Mouse (Mus musculus) liver, embryonic 14.5 days (tissue): ENCODE measurements around the gene Lao1. TPM values are rescaled to one million over a fixed set of nuclear protein-coding genes. Genes with fewer than 3 reads are reported as not detected.
A peak's percentile ranks its signal among the peaks of the same experiment; 100 is the strongest.

Experiments used
- ATAC-seq: fragments of 200-750 bp; cut with Nextera tagmentation; 2 replicates; pipeline ENCODE4 v1.8.0; 2017; ENCODE audit warnings: moderate number of reproducible peaks, mild to moderate bottlenecking, moderate library complexity; ENCODE audit not compliant: insufficient read depth
- DNase-seq, 3 experiments: peaks; one replicate each; pipeline ENCODE4 v3.0.0-alpha.2; 2012 to 2013; ENCODE audit warnings: low read depth in 3 of 3, low spot score in 3 of 3
- H3K27ac ChIP-seq: fragments of 300-500 bp; sonication (generic); 2 replicates; pipeline ENCODE4 v1.5.1; 2014; ENCODE audit warnings: moderate library complexity, mild to moderate bottlenecking, control low read depth, inconsistent platforms
- H3K27me3 ChIP-seq: fragments of 300-500 bp; sonication (generic); 2 replicates; pipeline ENCODE4 v1.6.1; 2014; ENCODE audit warnings: mild to moderate bottlenecking, low read length, moderate library complexity; ENCODE audit not compliant: control insufficient read depth, insufficient read depth
- H3K36me3 ChIP-seq: fragments of 300-500 bp; sonication (generic); replicated peaks from 2 replicates; pipeline ENCODE4 v1.6.1; 2014; ENCODE audit warnings: low read depth; ENCODE audit not compliant: control insufficient read depth, insufficient read depth
- H3K4me1 ChIP-seq, 2 experiments: fragments of 200-500 bp in 1 of 2; fragments of 300-500 bp in 1 of 2; sonication (generic) in 1 of 2; replicated peaks; 2 replicates each; pipeline ENCODE4 v1.6.1; 2012 to 2014; ENCODE audit warnings: antibody characterized with exemption in 1 of 2, inconsistent platforms in 1 of 2, low read length in 1 of 2; ENCODE audit not compliant: control insufficient read depth in 2 of 2, insufficient read depth in 2 of 2
- H3K4me2 ChIP-seq: fragments of 300-500 bp; sonication (generic); 2 replicates; pipeline ENCODE4 v1.6.1; 2014; ENCODE audit warnings: low read depth, mild to moderate bottlenecking, control low read depth, moderate library complexity
- H3K4me3 ChIP-seq, 2 experiments: fragments of 200-500 bp in 1 of 2; fragments of 300-500 bp in 1 of 2; sonication (generic) in 1 of 2; 2 replicates each; pipeline ENCODE4 v1.5.1; 2012 to 2014; ENCODE audit warnings: low read depth in 2 of 2, low read length in 2 of 2, mild to moderate bottlenecking in 2 of 2, control low read depth in 1 of 2, inconsistent platforms in 1 of 2, moderate library complexity in 1 of 2; ENCODE audit not compliant: insufficient read depth in 1 of 2
- H3K9ac ChIP-seq: fragments of 300-500 bp; sonication (generic); replicated peaks from 2 replicates; pipeline ENCODE4 v1.6.1; 2014; ENCODE audit warnings: mild to moderate bottlenecking, control low read depth, moderate library complexity
- H3K9me3 ChIP-seq: fragments of 300-500 bp; sonication (generic); 2 replicates; pipeline ENCODE4 v1.6.1; 2016; ENCODE audit warnings: low read length, mixed read lengths; ENCODE audit not compliant: control insufficient read depth
- CTCF ChIP-seq: IDR thresholded peaks from 2 replicates; pipeline ENCODE4 v1.5.1; 2016; ENCODE audit warnings: antibody characterized with exemption, low read depth, control low read depth
- EP300 ChIP-seq: IDR thresholded peaks from 2 replicates; pipeline ENCODE4 v1.6.1; 2016; ENCODE audit warnings: antibody characterized with exemption, low read depth
- WGBS: fragments of 180-500 bp; shearing (Covaris S2); extraction: QIAGEN DNeasy Blood & Tissue Kit; methylation state at CpG from one replicate; pipeline ENCODE4 v1.1.7; 2014; ENCODE audit not compliant: insufficient replicate concordance; 5-methylcytosine and 5-hydroxymethylcytosine counted together
- polyA plus RNA-seq, 2 experiments: library from polyadenylated mRNA; depleted of rRNA in 1 of 2; stranded (reverse) in 1 of 2; unstranded in 1 of 2; fragments of >200 nt; fragmentation: Nextera tagmentation in 1 of 2; extraction: Ambion mirVana in 1 of 2; gene quantifications; 2 replicates each; pipeline versions ENCODE4 v1.2.1 to v1.2.3; 2012 to 2014

Gene Lao1
- polyA plus RNA-seq, 2 experiments: not detected

GRCm38 (mm10) chr4:119004178-119004577, 42.8 kb downstream of the Lao1 start:
- peaks cover 19 to 28% of the 10 kb centered on the region in 2 experiments for H3K4me1 ChIP-seq
- ATAC-seq (no peak), DNase-seq (peak in 1 of 3 experiments; percentile 44)
- no peak overlapping the region for H3K4me2 ChIP-seq
- H3K36me3 ChIP-seq: no peaks in the 10 kb centered on the region
- no peak for TF ChIP-seq EP300
- peak; percentile 83 for TF ChIP-seq CTCF
- WGBS: 63% methylated on average over 3 of the region's 3 CpGs
- no peaks in the 10 kb centered on the region for H3K9me3 ChIP-seq
- no peak overlapping the region for H3K9ac ChIP-seq
- no peak overlapping the region for H3K4me3 ChIP-seq
- 0 out of 2 replicates have a peak, but pooled peaks cover 2% of the 10 kb centered on the region for H3K27me3 ChIP-seq
- no peak overlapping the region for H3K27ac ChIP-seq

- H3K4me1 ChIP-seq: peaks cover 19 to 31% of the 10 kb centered on the region in 2 experiments
- no peak overlapping the region for H3K4me3 ChIP-seq
- no peak overlapping the region; the same call in 1 of the 2 replicates for H3K9ac ChIP-seq
- 41% methylated on average over 7 of the region's 7 CpGs for WGBS
- 0 out of 2 replicates have a peak, but pooled peaks cover 2% of the 10 kb centered on the region for H3K27me3 ChIP-seq
- no peaks in the 10 kb centered on the region for H3K9me3 ChIP-seq
- H3K36me3 ChIP-seq: no peaks in the 10 kb centered on the region
- H3K27ac ChIP-seq: no peak overlapping the region; the same call in 1 of the 2 replicates
- peak; percentile 68 to 71 (median 68) for DNase-seq
- no peak overlapping the region for H3K4me2 ChIP-seq
- TF ChIP-seq CTCF (peak; percentile 97), EP300 (peak; percentile 75)
- peak; percentile 72 for ATAC-seq
Observed at GRCm38 (mm10) chr4:119004613-119005339, 43.4 kb downstream of the Lao1 start.

DNA sequence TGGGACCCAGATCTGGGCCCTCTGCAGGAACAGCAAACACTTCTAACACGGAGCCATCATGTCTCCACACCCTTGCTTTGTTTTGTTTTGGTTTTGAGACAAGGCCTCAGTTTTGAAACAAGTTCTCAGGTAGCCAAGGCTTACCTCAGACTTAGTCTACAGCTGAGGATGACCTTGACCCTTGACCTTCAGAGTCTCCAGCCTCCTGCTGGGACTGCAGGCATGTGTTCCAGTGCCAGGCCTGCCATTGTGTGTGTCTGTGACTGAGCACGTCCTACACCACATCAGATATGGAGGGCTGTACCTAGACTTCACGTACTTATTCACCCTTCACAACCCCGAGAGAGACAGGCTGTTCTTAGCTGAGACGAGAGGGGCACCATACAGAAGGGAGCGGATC, 46.2 kb downstream of the Lao1 start:
- no peaks in the 10 kb centered on the region for H3K9me3 ChIP-seq
- H3K4me1 ChIP-seq: peaks cover 19 to 29% of the 10 kb centered on the region in 2 experiments
- H3K9ac ChIP-seq: no peak overlapping the region
- DNase-seq: no peak
- ATAC-seq: no peak
- H3K36me3 ChIP-seq: no peaks in the 10 kb centered on the region
- H3K27me3 ChIP-seq: peaks cover 3% of the 10 kb centered on the region; the same call in 1 of the 2 replicates
- 70% methylated on average over 6 of the region's 6 CpGs for WGBS
- no peak overlapping the region for H3K4me2 ChIP-seq
- H3K4me3 ChIP-seq: no peak overlapping the region
- TF ChIP-seq EP300 (no peak), CTCF (no peak)
- H3K27ac ChIP-seq: no peak overlapping the region

DNA sequence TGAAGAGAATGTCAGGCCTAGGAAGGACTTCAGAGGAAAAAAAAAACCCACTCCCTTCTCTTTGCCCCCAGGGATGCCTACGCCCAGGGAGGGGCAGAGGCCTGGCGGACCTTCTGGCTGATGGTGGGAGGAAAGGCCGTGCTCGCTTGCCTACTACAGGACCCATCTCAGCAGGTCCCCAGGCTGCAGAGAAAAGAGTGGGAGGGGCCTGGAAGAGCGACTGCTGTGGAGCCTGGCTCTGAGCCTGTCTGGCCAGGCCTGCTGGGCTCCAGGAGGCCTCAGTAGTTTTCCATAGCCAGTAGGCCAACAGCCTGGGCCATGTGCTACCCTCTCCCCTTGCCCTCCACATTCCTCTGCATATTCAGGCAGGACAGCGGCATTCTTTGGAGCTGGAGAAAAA, 47.1 kb downstream of the Lao1 start:
- no peaks in the 10 kb centered on the region for H3K9me3 ChIP-seq
- no peak overlapping the region for H3K9ac ChIP-seq
- H3K4me3 ChIP-seq: no peak overlapping the region
- peaks cover 3% of the 10 kb centered on the region; the same call in 1 of the 2 replicates for H3K27me3 ChIP-seq
- no peak for DNase-seq
- H3K4me1 ChIP-seq: peaks cover 19 to 36% of the 10 kb centered on the region in 2 experiments
- TF ChIP-seq EP300 (no peak), CTCF (no peak)
- 69% methylated on average over 6 of the region's 6 CpGs for WGBS
- H3K4me2 ChIP-seq: no peak overlapping the region
- no peaks in the 10 kb centered on the region for H3K36me3 ChIP-seq
- ATAC-seq: no peak
- no peak overlapping the region for H3K27ac ChIP-seq

DNA sequence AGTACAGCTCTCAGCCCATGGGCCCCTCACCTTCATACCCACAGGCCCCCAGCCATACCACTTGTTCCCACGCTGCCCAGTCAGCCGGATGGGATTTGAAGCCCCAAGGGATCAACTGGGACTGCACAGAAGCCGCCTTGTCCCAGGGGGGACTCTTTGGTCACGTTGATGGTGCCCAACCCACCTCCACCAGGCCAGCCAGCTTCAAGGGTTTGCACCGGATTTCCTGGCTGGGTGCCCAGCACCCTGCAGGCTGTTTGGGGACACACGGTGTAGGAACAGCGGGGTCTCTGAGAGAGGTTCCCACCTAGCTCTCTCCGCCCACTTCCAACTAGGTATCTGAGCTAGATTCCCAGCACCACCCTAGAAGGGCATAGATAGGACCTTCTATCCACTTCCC, 48.4 kb downstream of the Lao1 start:
- no peak overlapping the region for H3K27ac ChIP-seq
- DNase-seq: no peak
- H3K4me2 ChIP-seq: no peak overlapping the region
- peaks cover 3% of the 10 kb centered on the region; the same call in 1 of the 2 replicates for H3K27me3 ChIP-seq
- 72% methylated on average over 8 of the region's 8 CpGs for WGBS
- no peak for ATAC-seq
- TF ChIP-seq EP300 (no peak), CTCF (no peak)
- no peak overlapping the region for H3K4me3 ChIP-seq
- H3K4me1 ChIP-seq: peaks cover 19 to 33% of the 10 kb centered on the region in 2 experiments
- H3K9me3 ChIP-seq: no peaks in the 10 kb centered on the region
- H3K9ac ChIP-seq: no peak overlapping the region
- H3K36me3 ChIP-seq: no peaks in the 10 kb centered on the region
